Mouse (Mus musculus): ENCODE measurements around the gene Pros1. TPM values are rescaled to one million over a fixed set of nuclear protein-coding genes. Genes with fewer than 3 reads are reported as not detected.

Pros1 gene
- polyA plus RNA-seq, 1 experiment from 2014 or later: 41.5 TPM

- TF ChIP-seq CTCF (IDR thresholded peaks at IDR 0.05; ENCODE audit: low read depth): peak; percentile 59
- H3K4me3 ChIP-seq (replicated peaks; ENCODE audit: low read depth, low read length): no peak overlapping the region
- no peak overlapping the region for H3K27ac ChIP-seq
- no peaks in the 10 kb centered on the region for H3K9me3 ChIP-seq (replicated peaks; ENCODE audit: low read length)
- H3K4me2 ChIP-seq (ENCODE audit: low read length): no peak overlapping the region
- DNase-seq (ENCODE audit: low spot score) (peak; percentile 30), ATAC-seq (replicated peaks; ENCODE audit: low FRiP score, low read depth) (no peak)
- no peaks in the 10 kb centered on the region for H3K27me3 ChIP-seq (ENCODE audit: insufficient read depth, low read length)
- no peaks in the 10 kb centered on the region for H3K36me3 ChIP-seq (ENCODE audit: insufficient read depth, low read length)
- H3K9ac ChIP-seq (ENCODE audit: low read depth, low read length): no peak overlapping the region
- no peaks in the 10 kb centered on the region for H3K4me1 ChIP-seq (replicated peaks; ENCODE audit: insufficient read depth, low read length)
- 91% methylated on average over 1 of the region's 1 CpGs for WGBS
Observed at GRCm38 (mm10) chr16:62858018-62858417, 3.9 kb downstream of the Pros1 start.

GRCm38 (mm10) chr16:62860140-62860539 is 6.0 kb downstream of the Pros1 start:
- Histone ChIP-seq H3K4me3 (replicated peaks; ENCODE audit: low read depth, low read length) (no peak overlapping the region), H3K9ac (ENCODE audit: low read depth, low read length) (no peak overlapping the region), H3K4me1 (replicated peaks; ENCODE audit: insufficient read depth, low read length) (no peaks in the 10 kb centered on the region), H3K27me3 (ENCODE audit: insufficient read depth, low read length) (no peaks in the 10 kb centered on the region), H3K4me2 (ENCODE audit: low read length) (no peak overlapping the region), H3K27ac (no peak overlapping the region), H3K9me3 (replicated peaks; ENCODE audit: low read length) (no peaks in the 10 kb centered on the region), H3K36me3 (ENCODE audit: insufficient read depth, low read length) (no peaks in the 10 kb centered on the region)
- no peak for TF ChIP-seq CTCF (IDR thresholded peaks at IDR 0.05; ENCODE audit: low read depth)
- no peak for ATAC-seq (replicated peaks; ENCODE audit: low FRiP score, low read depth)
- no peak for DNase-seq (ENCODE audit: low spot score)
- WGBS: 85% methylated on average over 1 of the region's 1 CpGs

GRCm38 (mm10) chr16:62861455-62861854 is 7.3 kb downstream of the Pros1 start:
- Histone ChIP-seq H3K27ac (no peak overlapping the region), H3K27me3 (ENCODE audit: insufficient read depth, low read length) (no peaks in the 10 kb centered on the region), H3K36me3 (ENCODE audit: insufficient read depth, low read length) (no peaks in the 10 kb centered on the region), H3K4me3 (replicated peaks; ENCODE audit: low read depth, low read length) (no peak overlapping the region), H3K9me3 (replicated peaks; ENCODE audit: low read length) (no peaks in the 10 kb centered on the region), H3K9ac (ENCODE audit: low read depth, low read length) (no peak overlapping the region), H3K4me1 (replicated peaks; ENCODE audit: insufficient read depth, low read length) (no peaks in the 10 kb centered on the region), H3K4me2 (ENCODE audit: low read length) (no peak overlapping the region)
- 74% methylated on average over 6 of the region's 6 CpGs for WGBS
- ATAC-seq (replicated peaks; ENCODE audit: low FRiP score, low read depth) (no peak), DNase-seq (ENCODE audit: low spot score) (no peak)
- TF ChIP-seq CTCF (IDR thresholded peaks at IDR 0.05; ENCODE audit: low read depth): no peak

GRCm38 (mm10) chr16:62872688-62873117 is 18.6 kb downstream of the Pros1 start:
- ATAC-seq (replicated peaks; ENCODE audit: low FRiP score, low read depth) (peak; percentile 66; the same call in 1 of the 2 replicates), DNase-seq (ENCODE audit: low spot score) (peak; percentile 41)
- Histone ChIP-seq H3K9ac (ENCODE audit: low read depth, low read length) (no peak overlapping the region), H3K4me1 (replicated peaks; ENCODE audit: insufficient read depth, low read length) (no peaks in the 10 kb centered on the region), H3K9me3 (replicated peaks; ENCODE audit: low read length) (no peaks in the 10 kb centered on the region), H3K4me3 (replicated peaks; ENCODE audit: low read depth, low read length) (no peak overlapping the region), H3K27me3 (ENCODE audit: insufficient read depth, low read length) (no peaks in the 10 kb centered on the region), H3K4me2 (ENCODE audit: low read length) (no peak overlapping the region), H3K36me3 (ENCODE audit: insufficient read depth, low read length) (no peaks in the 10 kb centered on the region), H3K27ac (peak overlapping the region; percentile 60; the same call in 1 of the 2 replicates)
- TF ChIP-seq CTCF (IDR thresholded peaks at IDR 0.05; ENCODE audit: low read depth): no peak
- 29% methylated on average over 5 of the region's 5 CpGs for WGBS

GRCm38 (mm10) chr16:62873180-62873579 is 19.1 kb downstream of the Pros1 start:
- Histone ChIP-seq H3K36me3 (ENCODE audit: insufficient read depth, low read length) (no peaks in the 10 kb centered on the region), H3K9ac (ENCODE audit: low read depth, low read length) (no peak overlapping the region), H3K4me3 (replicated peaks; ENCODE audit: low read depth, low read length) (no peak overlapping the region), H3K27me3 (ENCODE audit: insufficient read depth, low read length) (no peaks in the 10 kb centered on the region), H3K4me1 (replicated peaks; ENCODE audit: insufficient read depth, low read length) (no peaks in the 10 kb centered on the region), H3K27ac (peak overlapping the region; percentile 60), H3K9me3 (replicated peaks; ENCODE audit: low read length) (no peaks in the 10 kb centered on the region), H3K4me2 (ENCODE audit: low read length) (no peak overlapping the region)
- no peak for TF ChIP-seq CTCF (IDR thresholded peaks at IDR 0.05; ENCODE audit: low read depth)
- DNase-seq (ENCODE audit: low spot score): peak; percentile 85
- ATAC-seq (replicated peaks; ENCODE audit: low FRiP score, low read depth): peak; percentile 66; the same call in 1 of the 2 replicates
- whole genome bisulfite sequencing: 6% methylated on average over 4 of the region's 4 CpGs

- no peaks in the 10 kb centered on the region for H3K27me3 ChIP-seq (ENCODE audit: insufficient read depth, low read length)
- H3K9ac ChIP-seq (ENCODE audit: low read depth, low read length): no peak overlapping the region
- no peak overlapping the region for H3K4me2 ChIP-seq (ENCODE audit: low read length)
- ATAC-seq (replicated peaks; ENCODE audit: low FRiP score, low read depth) (no peak), DNase-seq (ENCODE audit: low spot score) (no peak)
- WGBS: 28% methylated on average over 6 of the region's 6 CpGs
- no peaks in the 10 kb centered on the region for H3K4me1 ChIP-seq (replicated peaks; ENCODE audit: insufficient read depth, low read length)
- no peaks in the 10 kb centered on the region for H3K9me3 ChIP-seq (replicated peaks; ENCODE audit: low read length)
- no peak overlapping the region for H3K4me3 ChIP-seq (replicated peaks; ENCODE audit: low read depth, low read length)
- no peak overlapping the region for H3K27ac ChIP-seq
- no peaks in the 10 kb centered on the region for H3K36me3 ChIP-seq (ENCODE audit: insufficient read depth, low read length)
- TF ChIP-seq CTCF (IDR thresholded peaks at IDR 0.05; ENCODE audit: low read depth): no peak
Observed at GRCm38 (mm10) chr16:62874065-62874464, 20.0 kb downstream of the Pros1 start.

- Histone ChIP-seq H3K9ac (ENCODE audit: low read depth, low read length) (no peak overlapping the region), H3K27ac (no peak overlapping the region), H3K4me3 (replicated peaks; ENCODE audit: low read depth, low read length) (no peak overlapping the region), H3K27me3 (ENCODE audit: insufficient read depth, low read length) (no peaks in the 10 kb centered on the region), H3K36me3 (ENCODE audit: insufficient read depth, low read length) (no peaks in the 10 kb centered on the region), H3K4me2 (ENCODE audit: low read length) (no peak overlapping the region), H3K4me1 (replicated peaks; ENCODE audit: insufficient read depth, low read length) (no peaks in the 10 kb centered on the region), H3K9me3 (replicated peaks; ENCODE audit: low read length) (no peaks in the 10 kb centered on the region)
- DNase-seq (ENCODE audit: low spot score) (no peak), ATAC-seq (replicated peaks; ENCODE audit: low FRiP score, low read depth) (no peak)
- no peak for TF ChIP-seq CTCF (IDR thresholded peaks at IDR 0.05; ENCODE audit: low read depth)
- 90% methylated on average over 3 of the region's 3 CpGs for whole genome bisulfite sequencing
Observed at GRCm38 (mm10) chr16:62895824-62896223, 41.7 kb downstream of the Pros1 start.

All from kidney, postnatal 0 days (tissue).